26 mouse cellular contexts compared by ENCODE assay signal in the genomic region with DNA sequence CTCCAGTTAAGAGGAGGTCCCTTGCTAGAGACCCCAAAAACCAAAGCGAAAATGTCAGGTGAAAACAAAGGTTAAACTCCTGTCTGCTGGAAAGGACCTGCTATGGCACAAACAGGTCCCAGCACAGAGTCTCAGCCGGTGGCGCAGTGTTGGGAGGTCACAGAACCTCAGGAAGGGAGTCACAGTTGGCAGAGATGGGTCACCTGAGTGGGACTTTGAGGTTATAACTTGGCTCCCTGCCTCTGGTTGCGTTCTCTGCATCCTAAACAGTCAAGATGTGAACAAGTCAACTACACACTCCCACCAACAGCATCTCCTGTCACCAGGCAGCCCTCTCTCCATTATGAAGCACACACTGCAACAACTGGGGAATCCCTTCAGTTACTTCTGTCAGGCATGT. TPM values are rescaled to one million over a fixed set of nuclear protein-coding genes. Genes with fewer than 3 reads are reported as not detected.
"Had no signal": no experiment of that assay in that cellular context is flagged by ENCODE, and none has a peak within 500 bp of the region (broad histone marks: within the 10 kb centered on the region; RNA-seq: fewer than 3 reads in every experiment).

No protein-coding gene starts in this region.

- H3K36me3 ChIP-seq: heart, embryonic 10.5 days; heart, embryonic 12.5 days; hindbrain, embryonic 13.5 days; hindbrain, embryonic 15.5 days; kidney, embryonic 15.5 days; limb, embryonic 13.5 days; limb, embryonic 15.5 days; liver, embryonic 12.5 days had no signal

- H3K9me3 ChIP-seq: heart, embryonic 10.5 days; heart, embryonic 12.5 days; hindbrain, embryonic 13.5 days; hindbrain, embryonic 15.5 days; kidney, embryonic 15.5 days; limb, embryonic 15.5 days; liver, embryonic 12.5 days had no signal

- H3K4me3 ChIP-seq: heart, embryonic 10.5 days; heart, embryonic 12.5 days; hindbrain, embryonic 13.5 days; hindbrain, embryonic 15.5 days; kidney, embryonic 15.5 days; limb, embryonic 13.5 days; limb, embryonic 15.5 days; liver, embryonic 12.5 days had no signal

- DNase-seq: gastrocnemius, postnatal 14 days; gastrocnemius, postnatal 36 days; heart, adult 18-20 months; heart, postnatal 10 days; heart, postnatal 36 days; kidney, adult 11 months; kidney, adult 2 months; kidney, adult 9 months; kidney, postnatal 14 days; kidney, postnatal 36 days; layer of hippocampus, postnatal 36 days; left cerebral cortex, postnatal 4 days had no signal

- H3K27me3 ChIP-seq: hindbrain, embryonic 13.5 days; hindbrain, embryonic 15.5 days; kidney, embryonic 15.5 days; limb, embryonic 13.5 days; limb, embryonic 15.5 days; liver, embryonic 12.5 days had no signal

- H3K9ac ChIP-seq: heart, embryonic 12.5 days; hindbrain, embryonic 13.5 days; hindbrain, embryonic 15.5 days; kidney, embryonic 15.5 days; limb, embryonic 13.5 days; limb, embryonic 15.5 days; liver, embryonic 12.5 days; liver, embryonic 14.5 days had no signal

- H3K27ac ChIP-seq: heart, embryonic 10.5 days; hindbrain, embryonic 13.5 days; hindbrain, embryonic 15.5 days; hindbrain, postnatal 0 days; kidney, embryonic 15.5 days; kidney, postnatal 0 days; limb, embryonic 13.5 days; limb, embryonic 15.5 days; liver, embryonic 12.5 days; liver, embryonic 14.5 days had no signal

- H3K4me2 ChIP-seq: heart, embryonic 12.5 days; hindbrain, embryonic 13.5 days; hindbrain, embryonic 15.5 days; kidney, embryonic 15.5 days; limb, embryonic 13.5 days; limb, embryonic 15.5 days; liver, embryonic 12.5 days had no signal

- ATAC-seq: hindbrain, postnatal 0 days; intestine, embryonic 16.5 days; liver, embryonic 12.5 days had no signal

- H3K4me1 ChIP-seq: kidney, embryonic 15.5 days; limb, embryonic 13.5 days; limb, embryonic 15.5 days; liver, embryonic 12.5 days had no signal

RNA-seq across cellular contexts. Expression of a gene that starts 48.4 kb away (rescaled TPM):
- total RNA-seq: hematopoietic stem cell, adult 5-6 weeks had no signal
- polyA plus RNA-seq: liver, adult 2 months; liver, embryonic 14.5 days had no signal
